Mouse (Mus musculus): Measurements from ENCODE around the gene Cbx4.

GRCm38 (mm10) chr11:119072986-119073385 lies 13.0 kb downstream of the Cbx4 start:
- no peak for TF ChIP-seq CTCF (IDR thresholded peaks at IDR 0.05; ENCODE audit: extremely low read depth, insufficient read depth, insufficient read length, insufficient replicate concordance)
- TF ChIP-seq POLR2A (IDR thresholded peaks at IDR 0.05; ENCODE audit: low read depth, low read length) = no peak

All from spleen, adult 2 months (tissue).